Mouse (Mus musculus) cerebellum, adult 2 months (tissue): ENCODE measurements at regions not wholly inside any gene's neighbourhood (a gene's known extent, or its start where the extent isn't known, plus 50 kb on each side); places are given as distances from the start of the nearest gene placed in this dataset.
"Not testable (repeated sequence)": the region's sequence is repeated elsewhere in the genome, so short reads cannot be mapped to it uniquely, and the experiment has no call there.

ENCODE experiments used
- CTCF ChIP-seq: fragments of 200-500 bp; IDR thresholded peaks from 2 replicates; pipeline ENCODE4 v1.5.1; 2011; ENCODE audit warnings: low read depth, mild to moderate bottlenecking, control low read depth, low read length, moderate library complexity, borderline replicate concordance; ENCODE audit not compliant: insufficient read depth
- POLR2A ChIP-seq: fragments of 200-500 bp; IDR thresholded peaks from 2 replicates; pipeline ENCODE4 v1.6.1; 2011; ENCODE audit warnings: low read length, control low read depth, borderline replicate concordance; ENCODE audit not compliant: insufficient read depth

DNA sequence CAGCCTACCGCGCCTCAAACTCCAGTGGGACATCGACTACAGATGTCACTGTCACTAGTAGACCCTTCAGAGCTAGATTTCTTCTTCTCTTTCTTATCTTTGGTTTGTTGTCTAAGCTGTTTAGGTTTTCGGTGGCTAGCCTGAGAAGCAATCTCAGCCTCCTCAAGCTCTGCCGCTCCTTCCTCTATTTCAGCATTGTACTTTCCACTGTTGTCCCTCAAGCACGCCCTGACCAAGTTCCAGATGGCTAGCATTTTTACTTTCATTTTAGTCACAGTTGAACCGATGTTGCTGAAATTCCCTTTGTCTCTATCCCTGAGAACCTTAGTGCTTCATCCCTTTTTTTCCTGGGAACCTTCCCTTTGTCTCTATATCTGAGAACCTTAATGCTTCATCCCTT lies 208.1 kb upstream of the Sesn3 start:
- TF ChIP-seq POLR2A, CTCF: not testable (repeated sequence)
